Mouse (Mus musculus): ENCODE measurements at regions not wholly inside any gene's neighbourhood (a gene's known extent, or its start where the extent isn't known, plus 50 kb on each side); places are given as distances from the start of the nearest gene placed in this dataset.

- no peak for DNase-seq (ENCODE audit: low spot score)
Measured at GRCm38 (mm10) chr10:96499274-96499673, 117.5 kb upstream of the Btg1 start.

GRCm38 (mm10) chr10:96502090-96502728, 114.6 kb upstream of the Btg1 start:
- no peak for DNase-seq (ENCODE audit: low spot score)

GRCm38 (mm10) chr10:96502736-96503135, 114.1 kb upstream of the Btg1 start:
- no peak for DNase-seq (ENCODE audit: low spot score)

GRCm38 (mm10) chr10:96504340-96504739, 112.5 kb upstream of the Btg1 start:
- DNase-seq (ENCODE audit: low spot score): no peak

- DNase-seq (ENCODE audit: low spot score): no peak
Measured at GRCm38 (mm10) chr10:96515164-96515922, 101.5 kb upstream of the Btg1 start.

GRCm38 (mm10) chr10:96515923-96516258, 100.9 kb upstream of the Btg1 start:
- no peak for DNase-seq (ENCODE audit: low spot score)

- DNase-seq (ENCODE audit: low spot score): no peak
Measured at GRCm38 (mm10) chr10:96519411-96519810, 97.4 kb upstream of the Btg1 start.

GRCm38 (mm10) chr10:96520995-96521760, 95.6 kb upstream of the Btg1 start:
- no peak for DNase-seq (ENCODE audit: low spot score)

- no peak for DNase-seq (ENCODE audit: low spot score)
Measured at GRCm38 (mm10) chr10:96523967-96524801, 92.6 kb upstream of the Btg1 start.

GRCm38 (mm10) chr10:96527864-96528263, 88.9 kb upstream of the Btg1 start:
- no peak for DNase-seq (ENCODE audit: low spot score)

- no peak for DNase-seq (ENCODE audit: low spot score)
Measured at GRCm38 (mm10) chr10:96534547-96535124, 82.2 kb upstream of the Btg1 start.

GRCm38 (mm10) chr10:96535461-96535860, 81.3 kb upstream of the Btg1 start:
- DNase-seq (ENCODE audit: low spot score): no peak

- DNase-seq (ENCODE audit: low spot score): no peak
Measured at GRCm38 (mm10) chr10:96540828-96541227, 76.0 kb upstream of the Btg1 start.

GRCm38 (mm10) chr10:96545312-96545711, 71.5 kb upstream of the Btg1 start:
- DNase-seq (ENCODE audit: low spot score): no peak

GRCm38 (mm10) chr10:96545761-96546388, 70.9 kb upstream of the Btg1 start:
- DNase-seq (ENCODE audit: low spot score): no peak

- DNase-seq (ENCODE audit: low spot score): no peak
Measured at GRCm38 (mm10) chr10:96549651-96550050, 67.2 kb upstream of the Btg1 start.

- DNase-seq (ENCODE audit: low spot score): no peak
Measured at GRCm38 (mm10) chr10:96550266-96550665, 66.5 kb upstream of the Btg1 start.

GRCm38 (mm10) chr10:96557336-96557735, 59.5 kb upstream of the Btg1 start:
- no peak for DNase-seq (ENCODE audit: low spot score)

- no peak for DNase-seq (ENCODE audit: low spot score)
Measured at GRCm38 (mm10) chr10:96565343-96565742, 51.5 kb upstream of the Btg1 start.
